8 mouse cellular contexts compared by ENCODE assay signal in the genomic region with DNA sequence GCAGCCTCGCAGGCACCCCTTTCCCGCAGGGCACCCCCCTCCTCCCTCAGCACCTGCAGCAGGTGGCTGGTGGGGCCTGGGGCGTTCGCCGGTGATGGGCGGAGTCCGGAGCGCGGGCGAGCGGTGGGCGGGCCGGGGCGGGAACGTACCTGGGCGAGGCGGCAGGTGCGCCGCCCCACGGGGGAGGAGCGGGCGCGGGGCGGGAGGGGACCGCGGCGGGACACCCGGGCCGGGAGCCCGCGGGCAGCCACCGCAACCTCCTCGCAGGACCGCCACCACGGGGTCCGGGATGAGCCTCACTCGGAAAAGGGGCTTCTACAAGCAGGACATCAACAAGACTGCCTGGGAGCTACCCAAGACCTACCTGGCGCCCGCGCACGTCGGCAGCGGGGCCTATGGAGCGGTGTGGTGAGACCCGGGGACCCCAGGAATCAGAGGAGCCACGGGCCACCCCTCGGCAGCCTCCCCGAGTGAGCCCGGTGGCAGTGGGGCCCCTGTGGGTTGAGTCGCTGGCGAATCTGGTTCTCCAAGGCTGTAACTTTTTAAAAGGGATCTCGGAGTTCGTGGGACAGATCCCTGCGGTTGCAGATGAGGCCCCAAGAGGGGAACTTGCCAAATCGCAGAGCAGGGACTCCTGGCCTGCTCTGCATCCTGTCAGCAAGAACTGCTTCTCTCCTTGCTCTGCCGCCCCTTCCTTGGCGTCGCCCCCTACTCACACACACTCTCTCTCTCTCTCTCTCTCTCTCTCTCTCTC. TPM values are rescaled to one million over a fixed set of nuclear protein-coding genes. Genes with fewer than 3 reads are reported as not detected.
DNase-seq lines count a peak whose midpoint lies in the region; ATAC-seq and TF ChIP-seq lines count a peak whose summit lies in the region.

TSS of gene Mapk13 (plus strand) at position 177 of the 754 bp plus-strand sequence.

- H3K27me3 ChIP-seq in heart, embryonic 11.5 days (ENCODE audit: control insufficient read depth, insufficient read depth, low read length), result peaks cover 37% of the 10 kb centered on the region

- in situ Hi-C loops in ES-E14 (cut with MboI; ENCODE audit: low sequenced_read_pairs in 2 of 2, unreplicated experiment in 2 of 2), result no loop called here

- WGBS in heart, embryonic 11.5 days (ENCODE audit: insufficient replicate concordance), result 3% methylated on average over 42 of the region's 58 CpGs

- peak within 1 kb of the TSS; percentile 68 to 94 for H3K4me3 ChIP-seq in ES-E14 (ENCODE audit: insufficient read depth in 1 of 2, low read depth in 1 of 2, low read length in 2 of 2, poor library complexity in 1 of 2, severe bottlenecking in 1 of 2)
- peak within 1 kb of the TSS; percentile 53 for H3K4me3 ChIP-seq in heart, embryonic 11.5 days (ENCODE audit: low read depth, low read length)

- H3K9me3 ChIP-seq in ES-E14 (ENCODE audit: control insufficient read depth, insufficient read depth, low read depth, low read length), result no peaks in the 10 kb centered on the region
- no peaks in the 10 kb centered on the region for H3K9me3 ChIP-seq in heart, embryonic 11.5 days (replicated peaks; ENCODE audit: control insufficient read depth, low read length)

- H3K4me2 ChIP-seq in heart, embryonic 11.5 days, result peak within 1 kb of the TSS; percentile 91

- peaks cover 0 to 2% of the 10 kb centered on the region in 2 experiments; a peak in 1 of 4 replicates for H3K4me1 ChIP-seq in ES-E14 (ENCODE audit: control insufficient read depth in 2 of 2, insufficient read depth in 2 of 2, low read length in 2 of 2, poor library complexity in 1 of 2)
- H3K4me1 ChIP-seq in heart, embryonic 11.5 days (ENCODE audit: control insufficient read depth, insufficient read depth, low read length), result peaks cover 12% of the 10 kb centered on the region; the same call in 1 of the 2 replicates

- H3K36me3 ChIP-seq in ES-E14 (ENCODE audit: control insufficient read depth, insufficient read depth, low read length, poor library complexity, severe bottlenecking), result no peaks in the 10 kb centered on the region
- H3K36me3 ChIP-seq in heart, embryonic 11.5 days (ENCODE audit: control insufficient read depth, insufficient read depth, low read length), result no peaks in the 10 kb centered on the region

- H3K9ac ChIP-seq in ES-E14 (ENCODE audit: insufficient read depth, low read depth, low read length, poor library complexity, severe bottlenecking), result peak within 1 kb of the TSS; percentile 66
- H3K9ac ChIP-seq in heart, embryonic 11.5 days (ENCODE audit: low read depth, low read length), result peak within 1 kb of the TSS; percentile 44

- H3K27ac ChIP-seq in ES-E14 (ENCODE audit: insufficient read depth, low read depth, low read length, poor library complexity, severe bottlenecking), result no peak within 1 kb of the TSS
- no peak within 1 kb of the TSS for H3K27ac ChIP-seq in heart, embryonic 11.5 days (ENCODE audit: low read depth, low read length)

- ATAC-seq in heart, embryonic 11.5 days (replicated peaks; ENCODE audit: insufficient number of reproducible peaks, low FRiP score, low TSS enrichment), result peak; percentile 57; the same call in 1 of the 2 replicates
- peak; percentile 68 for ATAC-seq in megakaryocyte progenitor cell, adult 5-6 weeks (replicated peaks; ENCODE audit: poor library complexity)
- ATAC-seq in erythroid progenitor cell, adult 5-6 weeks (replicated peaks; ENCODE audit: low FRiP score, poor library complexity, severe bottlenecking), result no peak

- no peak for DNase-seq in ES-E14 (ENCODE audit: low read depth, low spot score)
- DNase-seq in adrenal gland, postnatal 25 days, result peak; percentile 27
- peak; percentile 51 to 71 for DNase-seq in kidney, postnatal 4 days
- peak; percentile 53 for DNase-seq in thymus, postnatal 4 days
- no peak for DNase-seq in frontal cortex, postnatal 14 days (ENCODE audit: low spot score in 2 of 2)

TF ChIP-seq in ES-E14, 5 proteins besides CTCF, POLR2A, EP300 and RAD21:
- TF ChIP-seq HCFC1 (IDR thresholded peaks at IDR 0.05; ENCODE audit: borderline replicate concordance, insufficient read depth, low read length), result no peak
- TF ChIP-seq CHD2 (IDR thresholded peaks at IDR 0.05; ENCODE audit: low read depth, low read length), result no peak
- TF ChIP-seq MAFK (IDR thresholded peaks at IDR 0.05; ENCODE audit: insufficient read depth, low read depth, low read length), result no peak
- TF ChIP-seq ZC3H11A (IDR thresholded peaks at IDR 0.05; ENCODE audit: borderline replicate concordance, low read depth, low read length), result no peak
- no peak for TF ChIP-seq ZNF384 (IDR thresholded peaks at IDR 0.05; ENCODE audit: low read depth, low read length)

RNA-seq across cellular contexts. Expression of gene Mapk13, which starts in this region (rescaled TPM):
- 7.1 and 14.6 TPM in 2 replicates for total RNA-seq in ES-E14 (2012; rRNA removed)
- total RNA-seq in adrenal gland, postnatal 25 days (2021), result 189 and 241 TPM in 2 replicates
- 2.6 and 2.9 TPM in 2 replicates for polyA plus RNA-seq in heart, embryonic 11.5 days (2014; fragmentation: Nextera tagmentation; extraction: Ambion mirVana)
- total RNA-seq in megakaryocyte progenitor cell, adult 5-6 weeks (2015), result 1.3 and 2.2 TPM in 2 replicates
- total RNA-seq in megakaryocyte progenitor cell, adult 5-6 weeks (2017), result 1.1 and 4.8 TPM in 2 replicates
- 2.2 and 12.2 TPM in 2 replicates for total RNA-seq in erythroid progenitor cell, adult 5-6 weeks (2015; ENCODE audit: low replicate concordance)
- total RNA-seq in erythroid progenitor cell, adult 5-6 weeks (2017; ENCODE audit: low replicate concordance), result 0.61 and 4.2 TPM in 2 replicates

Comparison
In these comparisons a context has a peak if more than half of its experiments do, and no peak if none do; other contexts are left out.
1. RNA of gene Mapk13 (total RNA-seq): 189 to 241 TPM in adrenal gland, postnatal 25 days; 0.61 to 12.2 TPM in erythroid progenitor cell, adult 5-6 weeks, 7.1 to 14.6 TPM in ES-E14 and 1.1 to 4.8 TPM in megakaryocyte progenitor cell, adult 5-6 weeks; every median in the first group is over 10 times any median in the second.
2. DNase-seq: peak in adrenal gland, postnatal 25 days (single experiment), kidney, postnatal 4 days (2 of 2) and thymus, postnatal 4 days (single experiment); none in ES-E14 (single experiment) and frontal cortex, postnatal 14 days (0 of 2).